Mouse (Mus musculus): ENCODE measurements around the gene Creb3l1. TPM values are rescaled to one million over a fixed set of nuclear protein-coding genes. Genes with fewer than 3 reads are reported as not detected.

The Creb3l1 gene
- polyA plus RNA-seq, 1 experiment, result 15.0 TPM

GRCm38 (mm10) chr2:91989750-91990149, 34.6 kb downstream of the Creb3l1 start:
- Histone ChIP-seq H3K4me1 (ENCODE audit: control insufficient read depth, insufficient read depth, low read length) (peaks cover 4% of the 10 kb centered on the region; the same call in 1 of the 2 replicates), H3K4me3 (replicated peaks; ENCODE audit: extremely low read depth, low read depth, low read length) (no peak overlapping the region)
- no peak for DNase-seq
- no peak for TF ChIP-seq POLR2A (IDR thresholded peaks at IDR 0.05; ENCODE audit: borderline replicate concordance, extremely low read depth, low read depth, low read length)
- peak; percentile 16; the same call in 1 of the 2 replicates for TF ChIP-seq CTCF (IDR thresholded peaks at IDR 0.05; ENCODE audit: insufficient read depth, low read length)

GRCm38 (mm10) chr2:91987542-91987941, 36.8 kb downstream of the Creb3l1 start:
- peaks cover 8% of the 10 kb centered on the region; the same call in 1 of the 2 replicates for H3K4me1 ChIP-seq (ENCODE audit: control insufficient read depth, insufficient read depth, low read length)
- H3K4me3 ChIP-seq (replicated peaks; ENCODE audit: extremely low read depth, low read depth, low read length), result no peak overlapping the region
- WGBS, result 4% methylated on average over 3 of the region's 3 CpGs
- no peak for TF ChIP-seq POLR2A (IDR thresholded peaks at IDR 0.05; ENCODE audit: borderline replicate concordance, extremely low read depth, low read depth, low read length)
- TF ChIP-seq CTCF (IDR thresholded peaks at IDR 0.05; ENCODE audit: insufficient read depth, low read length), result peak; percentile 80
- peak; percentile 88 for DNase-seq

GRCm38 (mm10) chr2:91986071-91986470, 38.2 kb downstream of the Creb3l1 start:
- TF ChIP-seq POLR2A (IDR thresholded peaks at IDR 0.05; ENCODE audit: borderline replicate concordance, extremely low read depth, low read depth, low read length) (no peak), CTCF (IDR thresholded peaks at IDR 0.05; ENCODE audit: insufficient read depth, low read length) (peak; percentile 70)
- H3K4me1 ChIP-seq (ENCODE audit: control insufficient read depth, insufficient read depth, low read length), result peaks cover 8% of the 10 kb centered on the region; the same call in 1 of the 2 replicates
- no peak overlapping the region for H3K4me3 ChIP-seq (replicated peaks; ENCODE audit: extremely low read depth, low read depth, low read length)
- no peak for DNase-seq
- WGBS, result 23% methylated on average over 5 of the region's 5 CpGs

GRCm38 (mm10) chr2:91984906-91985525, 39.3 kb downstream of the Creb3l1 start:
- 45% methylated on average over 9 of the region's 9 CpGs for WGBS
- TF ChIP-seq POLR2A (IDR thresholded peaks at IDR 0.05; ENCODE audit: borderline replicate concordance, extremely low read depth, low read depth, low read length) (no peak), CTCF (IDR thresholded peaks at IDR 0.05; ENCODE audit: insufficient read depth, low read length) (no peak)
- peaks cover 8% of the 10 kb centered on the region; the same call in 1 of the 2 replicates for H3K4me1 ChIP-seq (ENCODE audit: control insufficient read depth, insufficient read depth, low read length)
- H3K4me3 ChIP-seq (replicated peaks; ENCODE audit: extremely low read depth, low read depth, low read length), result no peak overlapping the region
- no peak for DNase-seq

- peaks cover 8% of the 10 kb centered on the region; the same call in 1 of the 2 replicates for H3K4me1 ChIP-seq (ENCODE audit: control insufficient read depth, insufficient read depth, low read length)
- peak overlapping the region; percentile 26 for H3K4me3 ChIP-seq (replicated peaks; ENCODE audit: extremely low read depth, low read depth, low read length)
- no peak for TF ChIP-seq CTCF (IDR thresholded peaks at IDR 0.05; ENCODE audit: insufficient read depth, low read length)
- 0 out of 2 replicates have a peak, but pooled peaks have one; percentile 18 for TF ChIP-seq POLR2A (IDR thresholded peaks at IDR 0.05; ENCODE audit: borderline replicate concordance, extremely low read depth, low read depth, low read length)
- no peak for DNase-seq
- 15% methylated on average over 7 of the region's 13 CpGs for WGBS
These were observed 39.9 kb downstream of the Creb3l1 start for GRCm38 (mm10) chr2:91984439-91984838.

GRCm38 (mm10) chr2:91980830-91981229, 43.5 kb downstream of the Creb3l1 start:
- no peak for DNase-seq
- Histone ChIP-seq H3K4me1 (ENCODE audit: control insufficient read depth, insufficient read depth, low read length) (peaks cover 8% of the 10 kb centered on the region; the same call in 1 of the 2 replicates), H3K4me3 (replicated peaks; ENCODE audit: extremely low read depth, low read depth, low read length) (no peak overlapping the region)
- TF ChIP-seq CTCF (IDR thresholded peaks at IDR 0.05; ENCODE audit: insufficient read depth, low read length) (no peak), POLR2A (IDR thresholded peaks at IDR 0.05; ENCODE audit: borderline replicate concordance, extremely low read depth, low read depth, low read length) (no peak)
- WGBS, result 80% methylated on average over 5 of the region's 5 CpGs

- H3K4me1 ChIP-seq (ENCODE audit: control insufficient read depth, insufficient read depth, low read length), result peaks cover 8% of the 10 kb centered on the region; the same call in 1 of the 2 replicates
- TF ChIP-seq POLR2A (IDR thresholded peaks at IDR 0.05; ENCODE audit: borderline replicate concordance, extremely low read depth, low read depth, low read length) (no peak), CTCF (IDR thresholded peaks at IDR 0.05; ENCODE audit: insufficient read depth, low read length) (no peak)
- WGBS, result 61% methylated on average over 4 of the region's 4 CpGs
These were observed 44.1 kb downstream of the Creb3l1 start for GRCm38 (mm10) chr2:91980245-91980644.

GRCm38 (mm10) chr2:91978547-91978946, 45.8 kb downstream of the Creb3l1 start:
- Histone ChIP-seq H3K4me1 (ENCODE audit: control insufficient read depth, insufficient read depth, low read length) (no peaks in the 10 kb centered on the region), H3K4me3 (replicated peaks; ENCODE audit: extremely low read depth, low read depth, low read length) (no peak overlapping the region)
- TF ChIP-seq POLR2A (IDR thresholded peaks at IDR 0.05; ENCODE audit: borderline replicate concordance, extremely low read depth, low read depth, low read length) (no peak), CTCF (IDR thresholded peaks at IDR 0.05; ENCODE audit: insufficient read depth, low read length) (no peak)
- DNase-seq, result no peak
- WGBS, result 45% methylated on average over 2 of the region's 2 CpGs

More at GRCm38 (mm10) chr2:91980245-91980644, 44.1 kb downstream of the Creb3l1 start:
- no peak overlapping the region for H3K4me3 ChIP-seq (replicated peaks; ENCODE audit: extremely low read depth, low read depth, low read length)
- DNase-seq, result no peak

GRCm38 (mm10) chr2:91977960-91978359, 46.3 kb downstream of the Creb3l1 start:
- Histone ChIP-seq H3K4me1 (ENCODE audit: control insufficient read depth, insufficient read depth, low read length) (no peaks in the 10 kb centered on the region), H3K4me3 (replicated peaks; ENCODE audit: extremely low read depth, low read depth, low read length) (no peak overlapping the region)
- TF ChIP-seq CTCF (IDR thresholded peaks at IDR 0.05; ENCODE audit: insufficient read depth, low read length) (no peak), POLR2A (IDR thresholded peaks at IDR 0.05; ENCODE audit: borderline replicate concordance, extremely low read depth, low read depth, low read length) (no peak)
- DNase-seq, result no peak
- WGBS, result 60% methylated on average over 4 of the region's 4 CpGs
